Mouse (Mus musculus) heart, embryonic 16.5 days (tissue): ENCODE data around the gene Dnajb12. TPM values are rescaled to one million over a fixed set of nuclear protein-coding genes. Genes with fewer than 3 reads are reported as not detected.

Source experiments
- ATAC-seq: fragments of 200-750 bp; cut with Nextera tagmentation; replicated peaks from 2 replicates; pipeline ENCODE4 v1.8.0; 2017; ENCODE audit warnings: moderate number of reproducible peaks; ENCODE audit not compliant: insufficient read depth, low FRiP score; ENCODE audit errors: extremely low read depth
- H3K27ac ChIP-seq: fragments of 300-500 bp; sonication (generic); 2 replicates; pipeline ENCODE4 v1.5.1; 2014; ENCODE audit warnings: mild to moderate bottlenecking, low read length, control low read depth, moderate library complexity
- H3K27me3 ChIP-seq: fragments of 300-500 bp; sonication (generic); 2 replicates; pipeline ENCODE4 v1.6.1; 2014; ENCODE audit warnings: low read length, mixed read lengths; ENCODE audit not compliant: control insufficient read depth, insufficient read depth
- H3K36me3 ChIP-seq: fragments of 300-500 bp; sonication (generic); 2 replicates; pipeline ENCODE4 v1.6.1; 2014; ENCODE audit not compliant: control insufficient read depth, insufficient read depth
- H3K4me1 ChIP-seq: fragments of 300-500 bp; sonication (generic); 2 replicates; pipeline ENCODE4 v1.6.1; 2014; ENCODE audit warnings: low read length, mixed read lengths; ENCODE audit not compliant: control insufficient read depth, insufficient read depth
- H3K4me2 ChIP-seq: fragments of 300-500 bp; sonication (generic); 2 replicates; pipeline ENCODE4 v1.6.1; 2014; ENCODE audit warnings: low read depth, mild to moderate bottlenecking, control low read depth, low read length
- H3K4me3 ChIP-seq: fragments of 300-500 bp; sonication (generic); 2 replicates; pipeline ENCODE4 v1.5.1; 2014; ENCODE audit warnings: mild to moderate bottlenecking, control low read depth, low read length
- H3K9ac ChIP-seq: fragments of 300-500 bp; sonication (generic); 2 replicates; pipeline ENCODE4 v1.6.1; 2014; ENCODE audit warnings: low read length, control low read depth
- H3K9me3 ChIP-seq: fragments of 300-500 bp; sonication (generic); replicated peaks from 2 replicates; pipeline ENCODE4 v1.6.1; 2016; ENCODE audit warnings: low read length; ENCODE audit not compliant: control insufficient read depth
- WGBS: fragments of 180-500 bp; shearing (Covaris S2); extraction: QIAGEN DNeasy Blood & Tissue Kit; methylation state at CpG from one replicate; pipeline ENCODE4 v1.1.7; 2014; 5-methylcytosine and 5-hydroxymethylcytosine counted together
- polyA plus RNA-seq: library from polyadenylated mRNA; unstranded; fragments of >200 nt; fragmentation: Nextera tagmentation; extraction: Ambion mirVana; gene quantifications from 2 replicates; pipeline ENCODE4 v1.2.1, GENCODE M21; 2015

Dnajb12 gene
- polyA plus RNA-seq, 1 experiment from 2014 or later = 26.3 TPM

GRCm38 (mm10) chr10:59848079-59848877 is 31.1 kb upstream of the Dnajb12 start:
- WGBS = 75% methylated on average over 11 of the region's 11 CpGs
- Histone ChIP-seq H3K9me3 (no peaks in the 10 kb centered on the region), H3K27ac (no peak overlapping the region), H3K4me1 (no peaks in the 10 kb centered on the region), H3K9ac (no peak overlapping the region), H3K36me3 (no peaks in the 10 kb centered on the region), H3K27me3 (no peaks in the 10 kb centered on the region), H3K4me3 (no peak overlapping the region), H3K4me2 (no peak overlapping the region)
- ATAC-seq = no peak

DNA sequence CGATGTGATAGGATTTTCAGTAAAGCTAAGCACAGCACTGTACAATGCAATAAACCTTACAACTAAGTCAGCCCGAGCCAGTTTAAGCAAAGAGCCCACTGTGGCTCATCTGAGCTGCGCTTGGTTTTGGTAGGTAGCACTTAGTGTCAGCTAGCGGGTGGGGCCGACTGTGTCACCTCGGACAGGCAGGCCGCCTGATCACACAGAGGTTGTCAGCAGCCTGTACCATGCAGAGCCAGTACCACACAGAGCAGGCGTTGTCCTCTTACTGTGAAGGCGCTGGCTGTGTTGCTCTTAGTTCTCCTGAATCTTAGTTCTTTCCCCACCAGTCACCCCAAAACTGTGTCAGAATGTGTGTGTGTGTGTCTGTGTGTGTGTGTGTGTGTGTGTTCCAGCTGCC is 30.4 kb upstream of the Dnajb12 start:
- no peaks in the 10 kb centered on the region for H3K27me3 ChIP-seq
- no peaks in the 10 kb centered on the region for H3K36me3 ChIP-seq
- ATAC-seq = no peak
- H3K9ac ChIP-seq = no peak overlapping the region
- WGBS = 61% methylated on average over 9 of the region's 9 CpGs
- H3K4me2 ChIP-seq = no peak overlapping the region
- no peak overlapping the region for H3K27ac ChIP-seq
- no peaks in the 10 kb centered on the region for H3K4me1 ChIP-seq
- H3K4me3 ChIP-seq = no peak overlapping the region
- H3K9me3 ChIP-seq = no peaks in the 10 kb centered on the region

GRCm38 (mm10) chr10:59849371-59849770 is 30.0 kb upstream of the Dnajb12 start:
- 82% methylated on average over 7 of the region's 7 CpGs for WGBS
- H3K4me3 ChIP-seq = no peak overlapping the region
- ATAC-seq = no peak
- no peaks in the 10 kb centered on the region for H3K36me3 ChIP-seq
- no peak overlapping the region for H3K27ac ChIP-seq
- no peak overlapping the region for H3K9ac ChIP-seq
- H3K4me2 ChIP-seq = no peak overlapping the region
- no peaks in the 10 kb centered on the region for H3K27me3 ChIP-seq
- no peaks in the 10 kb centered on the region for H3K9me3 ChIP-seq
- no peaks in the 10 kb centered on the region for H3K4me1 ChIP-seq

DNA sequence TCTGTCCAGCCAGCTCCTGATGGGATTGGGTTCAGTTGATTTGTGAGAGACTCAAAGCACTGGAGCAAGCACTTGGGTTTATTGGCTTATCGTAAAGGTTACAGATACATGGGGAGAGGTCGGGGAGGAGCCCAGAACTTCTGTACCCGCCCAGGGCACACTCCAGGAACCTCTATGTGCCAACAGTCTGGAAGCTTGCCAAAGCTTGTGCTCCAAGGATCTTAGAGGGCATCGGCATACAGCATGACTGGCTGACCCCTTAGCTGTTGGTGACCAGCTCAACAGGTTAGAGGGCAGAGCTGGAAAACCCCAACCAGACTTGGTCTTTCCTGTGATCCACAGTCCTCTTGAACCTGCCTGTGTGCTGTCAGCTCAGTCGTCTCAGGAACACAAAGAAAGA is 22.2 kb upstream of the Dnajb12 start:
- no peaks in the 10 kb centered on the region for H3K27me3 ChIP-seq
- H3K27ac ChIP-seq = no peak overlapping the region
- ATAC-seq = no peak
- H3K4me3 ChIP-seq = no peak overlapping the region
- H3K4me2 ChIP-seq = no peak overlapping the region
- no peaks in the 10 kb centered on the region for H3K36me3 ChIP-seq
- no peak overlapping the region for H3K9ac ChIP-seq
- 73% methylated on average over 5 of the region's 5 CpGs for WGBS
- no peaks in the 10 kb centered on the region for H3K9me3 ChIP-seq
- H3K4me1 ChIP-seq = no peaks in the 10 kb centered on the region

DNA sequence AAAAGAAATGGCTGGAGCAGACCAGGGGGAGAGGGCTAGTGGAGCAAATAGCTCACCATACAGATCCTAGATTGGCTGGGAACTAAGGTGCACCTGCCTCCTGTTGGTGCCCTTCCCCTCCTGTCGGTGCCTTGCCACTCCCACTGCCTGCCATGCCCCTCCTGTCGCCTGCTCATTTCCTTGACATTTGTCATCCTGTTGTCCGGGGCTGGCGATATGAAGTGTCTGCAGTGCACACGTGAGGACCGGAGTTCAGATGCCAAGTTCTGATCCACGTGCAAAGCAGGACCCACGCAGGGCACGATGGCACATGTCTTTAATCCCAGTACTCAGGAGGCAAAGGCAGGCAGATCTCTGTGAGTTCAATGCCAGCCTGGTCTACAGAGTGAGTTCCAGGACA is 18.7 kb upstream of the Dnajb12 start:
- no peak overlapping the region for H3K9ac ChIP-seq
- no peaks in the 10 kb centered on the region for H3K9me3 ChIP-seq
- no peaks in the 10 kb centered on the region for H3K36me3 ChIP-seq
- no peaks in the 10 kb centered on the region for H3K27me3 ChIP-seq
- no peak for ATAC-seq
- H3K4me2 ChIP-seq = no peak overlapping the region
- no peak overlapping the region for H3K4me3 ChIP-seq
- no peak overlapping the region for H3K27ac ChIP-seq
- H3K4me1 ChIP-seq = peaks cover 5% of the 10 kb centered on the region
- WGBS = 79% methylated on average over 9 of the region's 9 CpGs

DNA sequence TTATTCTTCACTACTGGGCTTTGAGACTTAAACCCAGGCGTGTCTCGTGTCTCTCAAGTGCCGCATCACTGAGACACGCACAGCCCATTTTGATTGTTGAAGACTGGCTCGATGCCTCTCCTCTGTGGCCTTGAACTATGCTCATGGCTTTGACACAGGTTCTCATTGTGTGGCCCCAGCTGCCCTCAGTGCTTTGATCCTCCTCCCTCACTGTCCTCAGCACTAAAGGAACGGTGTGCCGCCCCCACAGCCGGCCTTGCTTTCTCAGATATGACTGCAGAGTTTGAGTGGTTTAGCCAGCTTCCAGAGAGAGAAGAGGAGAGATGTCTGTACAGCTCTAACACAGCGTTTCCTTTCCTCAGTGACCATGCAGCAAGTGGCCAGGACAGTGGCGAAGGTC is 18.2 kb upstream of the Dnajb12 start:
- H3K36me3 ChIP-seq = no peaks in the 10 kb centered on the region
- H3K27ac ChIP-seq = no peak overlapping the region
- no peak overlapping the region for H3K4me3 ChIP-seq
- H3K27me3 ChIP-seq = no peaks in the 10 kb centered on the region
- 70% methylated on average over 10 of the region's 10 CpGs for WGBS
- no peaks in the 10 kb centered on the region for H3K9me3 ChIP-seq
- ATAC-seq = no peak
- peaks cover 5% of the 10 kb centered on the region for H3K4me1 ChIP-seq
- no peak overlapping the region for H3K4me2 ChIP-seq
- no peak overlapping the region for H3K9ac ChIP-seq

GRCm38 (mm10) chr10:59862816-59863440 is 16.4 kb upstream of the Dnajb12 start:
- no peak for ATAC-seq
- Histone ChIP-seq H3K4me3 (no peak overlapping the region), H3K4me1 (peaks cover 5% of the 10 kb centered on the region), H3K36me3 (no peaks in the 10 kb centered on the region), H3K9ac (no peak overlapping the region), H3K4me2 (no peak overlapping the region), H3K27me3 (no peaks in the 10 kb centered on the region), H3K27ac (no peak overlapping the region), H3K9me3 (no peaks in the 10 kb centered on the region)
- 88% methylated on average over 6 of the region's 6 CpGs for WGBS

- H3K9me3 ChIP-seq = no peaks in the 10 kb centered on the region
- ATAC-seq = no peak
- no peak overlapping the region for H3K9ac ChIP-seq
- no peak overlapping the region for H3K4me3 ChIP-seq
- no peak overlapping the region for H3K27ac ChIP-seq
- peaks cover 5% of the 10 kb centered on the region for H3K4me1 ChIP-seq
- WGBS = 54% methylated on average over 4 of the region's 4 CpGs
- no peaks in the 10 kb centered on the region for H3K27me3 ChIP-seq
- H3K4me2 ChIP-seq = no peak overlapping the region
- no peaks in the 10 kb centered on the region for H3K36me3 ChIP-seq
Measured at GRCm38 (mm10) chr10:59863620-59864019, 15.7 kb upstream of the Dnajb12 start.

GRCm38 (mm10) chr10:59864232-59864875 is 15.0 kb upstream of the Dnajb12 start:
- no peak for ATAC-seq

More at GRCm38 (mm10) chr10:59864232-59864875, 15.0 kb upstream of the Dnajb12 start:
- H3K27ac ChIP-seq = no peak overlapping the region
- H3K36me3 ChIP-seq = no peaks in the 10 kb centered on the region
- H3K9me3 ChIP-seq = no peaks in the 10 kb centered on the region
- H3K4me2 ChIP-seq = no peak overlapping the region
- no peak overlapping the region for H3K9ac ChIP-seq
- H3K4me3 ChIP-seq = no peak overlapping the region
- no peaks in the 10 kb centered on the region for H3K27me3 ChIP-seq
- peaks cover 5% of the 10 kb centered on the region for H3K4me1 ChIP-seq
- 82% methylated on average over 19 of the region's 19 CpGs for WGBS
